Mouse (Mus musculus) lung, embryonic 16.5 days (tissue): Measurements from ENCODE around the gene Gm44502. TPM values are rescaled to one million over a fixed set of nuclear protein-coding genes. Genes with fewer than 3 reads are reported as not detected.

Source experiments
- ATAC-seq: fragments of 200-750 bp; cut with Nextera tagmentation; 2 replicates; pipeline ENCODE4 v1.8.0; 2017; ENCODE audit warnings: low read depth, mild to moderate bottlenecking, moderate library complexity
- H3K27ac ChIP-seq: fragments of 300-500 bp; sonication (generic); 2 replicates; pipeline ENCODE4 v1.5.1; 2014; ENCODE audit warnings: mild to moderate bottlenecking, control low read depth, low read length
- H3K27me3 ChIP-seq: fragments of 300-500 bp; sonication (generic); 2 replicates; pipeline ENCODE4 v1.6.1; 2014; ENCODE audit warnings: low read depth, low read length, mixed read lengths; ENCODE audit not compliant: control insufficient read depth, insufficient read depth
- H3K36me3 ChIP-seq: fragments of 300-500 bp; sonication (generic); 2 replicates; pipeline ENCODE4 v1.6.1; 2014; ENCODE audit warnings: low read length; ENCODE audit not compliant: control insufficient read depth, insufficient read depth
- H3K4me1 ChIP-seq: fragments of 300-500 bp; sonication (generic); replicated peaks from 2 replicates; pipeline ENCODE4 v1.6.1; 2014; ENCODE audit warnings: low read length, mixed read lengths; ENCODE audit not compliant: control insufficient read depth, insufficient read depth
- H3K4me2 ChIP-seq: fragments of 300-500 bp; sonication (generic); 2 replicates; pipeline ENCODE4 v1.6.1; 2014; ENCODE audit warnings: low read depth, low read length, control low read depth
- H3K4me3 ChIP-seq: fragments of 300-500 bp; sonication (generic); 2 replicates; pipeline ENCODE4 v1.5.1; 2014; ENCODE audit warnings: mild to moderate bottlenecking, low read length, control low read depth
- H3K9ac ChIP-seq: fragments of 300-500 bp; sonication (generic); 2 replicates; pipeline ENCODE4 v1.6.1; 2014; ENCODE audit warnings: low read length, control low read depth
- H3K9me3 ChIP-seq: fragments of 300-500 bp; sonication (generic); 2 replicates; pipeline ENCODE4 v1.6.1; 2016; ENCODE audit warnings: low read length; ENCODE audit not compliant: control insufficient read depth
- WGBS: fragments of 180-500 bp; shearing (Covaris S2); extraction: QIAGEN DNeasy Blood & Tissue Kit; methylation state at CpG from one replicate; pipeline ENCODE4 v1.1.7; 2014; 5-methylcytosine and 5-hydroxymethylcytosine counted together
- polyA plus RNA-seq: library from polyadenylated mRNA; unstranded; fragments of >200 nt; fragmentation: Nextera tagmentation; extraction: Ambion mirVana; gene quantifications from 2 replicates; pipeline ENCODE4 v1.2.1, GENCODE M21; 2015

Gene Gm44502
- polyA plus RNA-seq = not detected in 2 replicates

DNA sequence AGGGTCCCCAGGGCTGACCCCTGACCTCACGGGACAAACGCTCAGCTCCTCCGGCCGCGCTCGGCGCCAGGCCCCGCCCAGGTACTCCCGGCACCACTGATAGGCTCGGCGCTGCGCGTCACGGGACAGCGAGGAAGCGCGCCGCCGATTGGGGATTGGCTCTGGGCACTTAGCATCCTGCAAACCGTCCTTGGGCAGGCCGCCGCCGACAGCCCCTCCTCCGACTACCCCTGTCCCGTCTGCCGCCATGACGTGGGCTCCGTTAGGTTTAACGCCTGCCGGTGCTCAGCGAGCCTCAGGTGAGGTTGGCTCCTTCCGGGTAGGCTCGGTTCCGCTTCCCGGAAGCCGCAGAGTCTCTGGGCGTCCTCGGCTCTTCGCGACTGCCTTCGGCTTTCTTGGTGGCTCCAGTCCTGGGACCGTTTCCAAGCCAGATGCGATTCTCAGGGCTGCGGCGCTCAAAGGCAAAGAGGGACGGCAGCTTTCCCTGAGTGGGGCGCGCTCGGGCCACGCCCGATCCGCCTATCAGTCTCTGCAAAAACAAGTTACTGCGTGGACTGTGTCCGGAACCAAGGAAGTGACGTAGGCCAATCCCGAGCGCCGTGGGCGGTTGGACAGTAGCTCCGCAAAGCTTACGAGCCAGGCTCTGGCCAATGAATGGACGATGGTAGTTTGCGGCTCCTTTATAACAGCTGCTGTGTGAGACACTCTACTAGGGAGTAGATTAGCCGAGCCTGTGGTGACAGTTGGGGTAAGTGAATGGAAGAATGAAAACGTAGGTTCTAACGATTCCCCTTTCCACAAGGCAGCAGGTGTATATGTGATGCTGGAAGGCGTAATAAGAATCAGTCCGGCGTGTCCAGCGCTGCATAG, at the start of gene Gm44502, which contains the start of the genes C730034F03Rik and Chkb:
Gm44502 (minus strand) TSS at position 345 of the 870 bp plus-strand sequence.
C730034F03Rik (plus strand) TSS at position 238 of the 870 bp plus-strand sequence.
Chkb (minus strand) TSS at position 557 of the 870 bp plus-strand sequence.
- Histone ChIP-seq H3K27me3 (no peaks in the 10 kb centered on the region), H3K4me2 (peak within 1 kb of the TSS; percentile 93), H3K4me3 (peak within 1 kb of the TSS; percentile 84), H3K36me3 (peaks cover 5% of the 10 kb centered on the region), H3K9me3 (no peaks in the 10 kb centered on the region), H3K9ac (peak within 1 kb of the TSS; percentile 85), H3K4me1 (peaks cover 8% of the 10 kb centered on the region; the same call in 1 of the 2 replicates), H3K27ac (peak within 1 kb of the TSS; percentile 98)
- under 1% methylated on average over 69 of the region's 70 CpGs for WGBS
- ATAC-seq = peak; percentile 94

DNA sequence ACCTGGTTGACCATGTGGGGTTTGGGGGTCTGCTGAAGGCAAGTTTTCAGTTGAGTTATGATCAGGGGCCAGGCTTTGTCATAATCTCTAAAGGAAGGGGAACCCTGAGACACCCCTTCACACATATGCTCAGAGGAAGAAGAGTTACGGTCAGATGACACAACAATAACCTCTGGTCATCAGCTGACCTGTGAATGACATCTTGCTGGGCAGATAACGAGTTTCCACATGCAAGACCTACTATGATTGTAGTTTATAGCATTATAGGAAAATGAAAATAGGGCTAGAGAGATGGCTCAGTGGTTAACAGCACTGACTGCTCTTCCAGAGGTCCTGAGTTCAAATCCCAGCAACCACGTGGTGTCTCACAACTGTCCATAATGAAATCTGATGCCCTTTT, 49.1 kb upstream of the Gm44502 start:
- Histone ChIP-seq H3K4me1 (peaks cover 8% of the 10 kb centered on the region), H3K4me2 (no peak overlapping the region), H3K4me3 (no peak overlapping the region), H3K27ac (no peak overlapping the region), H3K9me3 (0 out of 2 replicates have a peak, but pooled peaks cover 2% of the 10 kb centered on the region), H3K36me3 (no peaks in the 10 kb centered on the region), H3K27me3 (no peaks in the 10 kb centered on the region), H3K9ac (no peak overlapping the region)
- 85% methylated on average over 3 of the region's 3 CpGs for WGBS
- ATAC-seq = no peak

DNA sequence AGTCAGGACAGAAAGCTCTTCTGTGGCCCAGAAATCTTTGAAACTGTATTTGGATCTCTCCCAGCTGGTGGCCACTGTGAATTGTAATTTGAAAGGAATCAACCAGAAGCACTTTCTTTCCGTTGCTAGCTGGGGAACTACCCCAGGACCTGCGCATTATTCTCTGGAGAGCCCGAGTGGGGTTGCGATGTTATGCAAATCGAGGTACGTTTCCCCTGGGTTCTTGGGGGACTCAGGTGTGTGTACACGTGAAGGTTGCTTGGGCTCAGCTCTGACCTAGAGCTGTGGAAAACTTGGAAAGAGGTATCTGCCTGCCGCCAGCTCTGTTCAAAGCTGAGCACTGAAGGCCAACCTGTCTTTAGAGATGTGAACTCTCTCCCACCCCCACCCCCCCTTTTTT, 48.3 kb upstream of the Gm44502 start:
- H3K4me3 ChIP-seq = no peak overlapping the region
- no peak for ATAC-seq
- no peaks in the 10 kb centered on the region for H3K36me3 ChIP-seq
- H3K9me3 ChIP-seq = 0 out of 2 replicates have a peak, but pooled peaks cover 2% of the 10 kb centered on the region
- 51% methylated on average over 8 of the region's 8 CpGs for WGBS
- peaks cover 8% of the 10 kb centered on the region for H3K4me1 ChIP-seq
- no peaks in the 10 kb centered on the region for H3K27me3 ChIP-seq
- H3K27ac ChIP-seq = peak overlapping the region; percentile 18; the same call in 1 of the 2 replicates
- H3K9ac ChIP-seq = no peak overlapping the region
- no peak overlapping the region for H3K4me2 ChIP-seq

- whole genome bisulfite sequencing = 25% methylated on average over 9 of the region's 9 CpGs
- H3K4me1 ChIP-seq = peaks cover 8% of the 10 kb centered on the region
Measured at GRCm38 (mm10) chr15:89477091-89477491, 47.6 kb upstream of the Gm44502 start, which contains the start of gene Arsa. Arsa (minus strand) TSS chr15:89477425.

GRCm38 (mm10) chr15:89476475-89476815, 46.9 kb upstream of the Gm44502 start:
- no peaks in the 10 kb centered on the region for H3K27me3 ChIP-seq
- peak overlapping the region; percentile 88 for H3K4me2 ChIP-seq
- peaks cover 8% of the 10 kb centered on the region for H3K4me1 ChIP-seq
- H3K9ac ChIP-seq = peak overlapping the region; percentile 76
- no peaks in the 10 kb centered on the region for H3K9me3 ChIP-seq
- no peaks in the 10 kb centered on the region for H3K36me3 ChIP-seq
- peak overlapping the region; percentile 71 for H3K4me3 ChIP-seq
- 3% methylated on average over 5 of the region's 5 CpGs for WGBS
- no peak for ATAC-seq
- peak overlapping the region; percentile 84 for H3K27ac ChIP-seq

More at GRCm38 (mm10) chr15:89477091-89477491, 47.6 kb upstream of the Gm44502 start, which contains the start of gene Arsa:
- ATAC-seq = no peak
- Histone ChIP-seq H3K27ac (peak within 1 kb of the TSS; percentile 84), H3K27me3 (no peaks in the 10 kb centered on the region), H3K9me3 (no peaks in the 10 kb centered on the region), H3K36me3 (no peaks in the 10 kb centered on the region), H3K4me2 (peak within 1 kb of the TSS; percentile 88), H3K9ac (peak within 1 kb of the TSS; percentile 76), H3K4me3 (peak within 1 kb of the TSS; percentile 71)

DNA sequence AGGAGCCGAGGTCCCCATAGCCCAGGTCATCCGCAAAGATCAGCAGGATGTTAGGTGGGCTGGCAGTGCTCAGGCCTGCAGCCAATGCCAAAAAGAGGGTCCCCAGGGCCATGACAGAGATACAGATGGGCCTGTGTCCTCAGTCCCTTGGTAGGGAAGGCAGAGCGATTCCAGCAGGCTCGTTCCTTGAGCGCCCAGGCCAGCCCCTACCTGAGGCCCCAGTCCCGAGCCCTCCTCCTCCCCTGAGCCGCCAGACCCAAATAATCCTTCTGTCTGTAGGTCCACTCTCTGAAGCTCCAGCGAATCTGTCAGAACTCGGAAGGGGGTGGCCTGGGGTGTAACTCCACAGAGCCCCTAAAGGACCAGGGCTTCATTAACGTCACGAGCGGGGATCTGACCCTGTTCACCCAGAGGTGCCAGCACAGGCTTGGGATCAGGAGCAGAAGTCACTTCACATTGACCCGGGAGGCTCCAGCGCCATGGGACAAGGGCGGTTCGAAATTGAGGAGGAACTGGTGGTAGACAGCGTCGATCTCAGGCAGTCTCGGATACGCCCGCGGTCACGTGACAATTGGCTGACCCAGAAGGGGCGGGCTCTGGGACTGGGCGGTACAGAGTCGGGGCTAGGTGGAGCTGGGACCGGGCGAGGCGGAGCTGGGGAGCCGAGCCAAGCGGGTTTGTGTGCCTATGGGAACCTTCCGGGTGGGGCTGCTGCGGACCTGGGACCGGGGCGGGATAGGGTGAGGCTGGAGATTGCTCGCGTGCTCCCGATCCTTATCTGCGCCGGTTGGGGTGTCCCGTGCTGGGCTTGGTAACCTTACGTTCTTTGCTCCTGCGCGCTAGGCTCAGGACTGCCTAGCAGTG, 46.3 kb upstream of the Gm44502 start:
- Histone ChIP-seq H3K27ac (peak overlapping the region; percentile 84), H3K36me3 (no peaks in the 10 kb centered on the region), H3K4me3 (peak overlapping the region; percentile 71), H3K4me2 (peak overlapping the region; percentile 88), H3K27me3 (no peaks in the 10 kb centered on the region), H3K9me3 (no peaks in the 10 kb centered on the region), H3K9ac (peak overlapping the region; percentile 76), H3K4me1 (peaks cover 8% of the 10 kb centered on the region)
- peak; percentile 98 for ATAC-seq
- WGBS = 8% methylated on average over 44 of the region's 44 CpGs

GRCm38 (mm10) chr15:89475293-89475600, 45.8 kb upstream of the Gm44502 start:
- 88% methylated on average over 7 of the region's 7 CpGs for WGBS
- H3K4me2 ChIP-seq = peak overlapping the region; percentile 88
- no peaks in the 10 kb centered on the region for H3K27me3 ChIP-seq
- peak overlapping the region; percentile 71 for H3K4me3 ChIP-seq
- H3K4me1 ChIP-seq = peaks cover 8% of the 10 kb centered on the region
- H3K27ac ChIP-seq = no peak overlapping the region
- H3K36me3 ChIP-seq = no peaks in the 10 kb centered on the region
- no peak for ATAC-seq
- H3K9ac ChIP-seq = peak overlapping the region; percentile 76
- H3K9me3 ChIP-seq = no peaks in the 10 kb centered on the region

DNA sequence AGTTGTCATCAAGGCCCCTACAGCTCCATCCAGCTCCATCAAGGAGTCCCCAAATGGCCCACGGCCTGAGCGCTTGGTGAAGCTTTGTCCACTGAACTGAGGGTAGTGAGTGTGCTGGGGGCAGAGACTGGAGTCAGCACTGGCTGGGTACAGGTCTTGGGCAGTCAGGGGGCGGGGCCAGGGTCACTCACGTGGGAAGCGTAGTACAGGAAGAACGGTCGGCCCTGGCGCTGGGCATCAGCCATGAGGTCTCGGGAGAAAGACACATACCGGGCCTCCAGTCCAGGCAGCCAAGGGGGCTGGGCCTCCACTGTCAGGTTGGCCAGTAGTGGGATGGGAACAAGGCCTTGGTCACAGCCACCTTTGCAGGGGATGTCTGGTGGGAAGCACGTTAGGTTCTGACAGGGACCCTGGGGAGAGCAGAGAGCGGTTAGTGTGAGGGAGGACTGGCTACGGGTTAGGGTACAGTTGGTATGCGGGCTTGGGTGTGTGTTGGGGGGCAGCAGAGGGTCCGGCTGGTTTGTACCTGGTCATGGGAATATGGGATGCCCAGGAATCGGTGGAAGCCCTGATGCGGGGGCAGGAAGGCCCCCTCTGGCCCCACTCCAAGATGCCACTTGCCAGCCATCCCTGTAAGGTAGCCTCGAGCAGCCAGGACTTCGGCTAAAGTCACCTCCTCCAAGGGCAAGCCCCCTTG, 45.2 kb upstream of the Gm44502 start:
- Histone ChIP-seq H3K4me1 (peaks cover 8% of the 10 kb centered on the region), H3K9ac (no peak overlapping the region), H3K4me3 (no peak overlapping the region), H3K27me3 (no peaks in the 10 kb centered on the region), H3K4me2 (no peak overlapping the region), H3K36me3 (no peaks in the 10 kb centered on the region), H3K9me3 (no peaks in the 10 kb centered on the region), H3K27ac (no peak overlapping the region)
- no peak for ATAC-seq
- WGBS = 88% methylated on average over 19 of the region's 19 CpGs
